Mouse (Mus musculus) heart, embryonic 13.5 days (tissue): ENCODE measurements at regions not wholly inside any gene's neighbourhood (a gene's known extent, or its start where the extent isn't known, plus 50 kb on each side); places are given as distances from the start of the nearest gene placed in this dataset.

Experiments
- ATAC-seq: fragments of 200-750 bp; cut with Nextera tagmentation; 2 replicates; pipeline ENCODE4 v1.8.0; 2017; ENCODE audit warnings: moderate TSS enrichment; ENCODE audit not compliant: insufficient number of reproducible peaks, low FRiP score, low TSS enrichment; ENCODE audit errors: extremely low read depth
- H3K27ac ChIP-seq: fragments of 300-500 bp; sonication (generic); replicated peaks from 2 replicates; pipeline ENCODE4 v1.5.1; 2015; ENCODE audit warnings: moderate library complexity, mild to moderate bottlenecking, inconsistent platforms
- H3K27me3 ChIP-seq: fragments of 300-500 bp; sonication (generic); replicated peaks from 2 replicates; pipeline ENCODE4 v1.6.1; 2015; ENCODE audit warnings: mild to moderate bottlenecking, inconsistent platforms
- H3K36me3 ChIP-seq: fragments of 300-500 bp; sonication (generic); 2 replicates; pipeline ENCODE4 v1.6.1; 2015; ENCODE audit warnings: mild to moderate bottlenecking, inconsistent platforms
- H3K4me1 ChIP-seq: fragments of 300-500 bp; sonication (generic); 2 replicates; pipeline ENCODE4 v1.6.1; 2015; ENCODE audit warnings: inconsistent platforms
- H3K4me2 ChIP-seq: fragments of 300-500 bp; sonication (generic); 2 replicates; pipeline ENCODE4 v1.6.1; 2015; ENCODE audit warnings: inconsistent platforms, mild to moderate bottlenecking, moderate library complexity
- H3K4me3 ChIP-seq: fragments of 300-500 bp; sonication (generic); 2 replicates; pipeline ENCODE4 v1.5.1; 2015; ENCODE audit warnings: moderate library complexity, mild to moderate bottlenecking, inconsistent platforms
- H3K9ac ChIP-seq: fragments of 300-500 bp; sonication (generic); 2 replicates; pipeline ENCODE4 v1.6.1; 2015; ENCODE audit warnings: inconsistent platforms, mild to moderate bottlenecking, moderate library complexity
- H3K9me3 ChIP-seq: fragments of 300-500 bp; sonication (generic); 2 replicates; pipeline ENCODE4 v1.6.1; 2016; ENCODE audit warnings: inconsistent platforms
- WGBS: fragments of 180-500 bp; shearing (Covaris S2); methylation state at CpG from one replicate; pipeline ENCODE4 v1.1.7; 2015; ENCODE audit warnings: mixed read lengths; 5-methylcytosine and 5-hydroxymethylcytosine counted together

DNA sequence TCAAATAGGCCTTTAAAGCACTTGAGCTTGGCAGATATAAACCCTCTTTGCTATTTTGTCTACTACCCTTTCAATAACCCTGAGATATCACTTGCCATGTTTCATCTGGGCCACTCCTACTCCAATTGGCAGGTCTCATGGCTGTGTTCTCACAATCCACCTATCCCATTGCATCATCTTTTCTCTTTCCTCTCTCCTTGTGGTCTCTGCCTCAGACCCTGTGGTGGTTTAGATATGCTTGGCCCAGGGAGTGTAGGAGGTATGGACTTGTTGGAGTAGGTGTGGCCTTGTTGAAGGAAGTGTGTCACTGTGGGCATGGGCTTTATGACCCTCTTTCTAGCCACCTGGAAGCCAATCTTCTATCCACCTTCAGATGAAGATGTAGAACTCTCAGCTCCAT lies 61.5 kb upstream of the Armc2 start:
- peaks cover 14% of the 10 kb centered on the region for H3K4me1 ChIP-seq

DNA sequence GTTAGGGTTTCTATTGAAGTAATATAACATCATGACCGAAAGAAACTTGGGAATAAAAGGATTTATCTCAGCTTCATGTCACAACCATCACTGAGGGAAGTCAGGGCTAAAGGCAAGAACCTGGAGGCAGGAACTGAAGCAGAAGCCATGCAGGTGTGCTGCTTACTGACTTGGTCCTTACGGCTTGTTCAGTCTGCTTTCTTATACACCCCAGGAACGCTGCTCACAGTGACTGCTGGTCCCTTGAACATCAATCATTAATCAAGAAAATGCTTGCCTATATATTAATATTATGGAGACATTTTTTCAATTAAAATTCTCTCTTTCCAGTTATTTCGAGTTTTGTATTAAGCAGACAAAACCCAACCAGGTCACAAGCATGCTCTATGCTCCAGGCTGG lies 58.5 kb upstream of the Armc2 start:
- no peak for ATAC-seq
- H3K4me2 ChIP-seq = no peak overlapping the region
- H3K9ac ChIP-seq = no peak overlapping the region
- H3K27me3 ChIP-seq = no peaks in the 10 kb centered on the region
- WGBS = 74% methylated on average over 4 of the region's 4 CpGs
- H3K4me3 ChIP-seq = no peak overlapping the region
- H3K4me1 ChIP-seq = peaks cover 15% of the 10 kb centered on the region
- no peak overlapping the region for H3K27ac ChIP-seq
- H3K36me3 ChIP-seq = no peaks in the 10 kb centered on the region
- no peaks in the 10 kb centered on the region for H3K9me3 ChIP-seq

More for the DNA sequence above, 61.5 kb upstream of the Armc2 start:
- H3K4me3 ChIP-seq = no peak overlapping the region
- no peak overlapping the region for H3K27ac ChIP-seq
- no peaks in the 10 kb centered on the region for H3K36me3 ChIP-seq
- H3K4me2 ChIP-seq = no peak overlapping the region
- ATAC-seq = no peak
- H3K27me3 ChIP-seq = no peaks in the 10 kb centered on the region
- H3K9ac ChIP-seq = no peak overlapping the region
- H3K9me3 ChIP-seq = no peaks in the 10 kb centered on the region

DNA sequence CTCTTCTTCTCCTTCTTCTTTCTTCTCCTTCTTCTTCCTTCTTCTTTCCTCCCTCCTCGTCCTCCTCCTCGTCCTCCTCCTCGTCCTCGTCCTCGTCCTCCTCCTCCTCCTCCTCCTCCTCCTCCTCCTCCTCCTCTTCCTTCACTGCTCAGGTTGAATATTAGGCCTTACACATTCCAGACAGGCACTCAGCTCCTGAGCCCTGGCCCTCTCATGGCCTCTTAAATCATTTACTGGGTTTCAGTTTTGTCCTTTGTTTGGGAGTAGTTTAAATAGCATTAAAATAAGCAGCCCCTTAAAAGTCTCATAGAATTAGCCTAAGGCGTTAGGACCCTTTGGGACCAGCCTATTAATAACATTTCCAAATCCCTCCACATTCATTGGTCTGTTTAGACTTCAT lies 57.3 kb upstream of the Armc2 start:
- peaks cover 24% of the 10 kb centered on the region for H3K4me1 ChIP-seq
- no peak overlapping the region for H3K27ac ChIP-seq
- no peak for ATAC-seq
- WGBS = 80% methylated on average over 6 of the region's 6 CpGs
- H3K36me3 ChIP-seq = no peaks in the 10 kb centered on the region
- no peak overlapping the region for H3K4me3 ChIP-seq
- no peaks in the 10 kb centered on the region for H3K27me3 ChIP-seq
- H3K9me3 ChIP-seq = no peaks in the 10 kb centered on the region
- H3K4me2 ChIP-seq = no peak overlapping the region
- no peak overlapping the region for H3K9ac ChIP-seq

DNA sequence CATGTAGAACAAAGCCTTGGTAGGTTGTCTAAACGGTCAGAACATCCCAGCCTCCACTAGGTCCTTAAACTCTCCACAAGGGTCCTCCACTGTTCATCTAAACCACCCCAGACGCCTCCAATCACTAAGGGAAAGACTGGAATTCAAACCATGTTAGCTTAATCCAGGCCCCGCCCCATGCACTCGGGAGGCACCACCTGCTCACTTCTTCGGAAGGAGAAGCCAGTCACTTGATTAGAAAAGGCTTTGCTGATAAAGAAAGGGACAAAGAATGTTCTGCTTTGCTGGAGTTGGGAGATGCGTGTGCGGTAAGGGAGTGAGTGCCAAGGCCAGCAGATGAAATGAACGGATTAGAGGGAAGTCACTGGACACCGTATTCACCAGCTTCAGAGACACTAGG lies 54.5 kb upstream of the Armc2 start:
- Histone ChIP-seq H3K27ac (no peak overlapping the region), H3K9me3 (no peaks in the 10 kb centered on the region), H3K36me3 (no peaks in the 10 kb centered on the region), H3K4me1 (peaks cover 24% of the 10 kb centered on the region), H3K4me2 (peak overlapping the region; percentile 57), H3K9ac (0 out of 2 replicates have a peak overlapping the region, but pooled peaks have one; percentile 19), H3K27me3 (0 out of 2 replicates have a peak, but pooled peaks cover 6% of the 10 kb centered on the region), H3K4me3 (peak overlapping the region; percentile 12; the same call in 1 of the 2 replicates)
- WGBS = 10% methylated on average over 9 of the region's 9 CpGs
- no peak for ATAC-seq

DNA sequence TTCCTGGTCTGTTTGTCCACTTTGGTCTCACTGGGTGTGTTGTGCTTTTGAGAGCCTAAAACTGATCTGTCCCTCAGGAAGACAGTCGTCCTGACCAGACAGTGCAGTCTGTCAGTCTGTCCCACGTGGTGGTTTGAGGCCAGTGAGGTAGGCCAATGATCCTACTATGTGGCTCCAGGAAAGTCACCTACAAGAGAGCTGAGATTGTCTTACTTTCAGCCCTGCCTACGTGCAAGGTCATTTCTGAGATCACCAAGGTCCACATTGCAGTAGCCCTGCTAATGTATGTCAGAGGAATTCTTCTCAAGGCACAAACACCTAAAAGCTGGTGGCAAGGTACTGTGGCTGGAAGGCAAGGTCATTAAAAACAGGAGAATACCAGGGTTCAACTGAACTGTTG lies 53.9 kb upstream of the Armc2 start:
- Histone ChIP-seq H3K27ac (no peak overlapping the region), H3K9ac (no peak overlapping the region), H3K4me3 (no peak overlapping the region), H3K27me3 (0 out of 2 replicates have a peak, but pooled peaks cover 6% of the 10 kb centered on the region), H3K9me3 (no peaks in the 10 kb centered on the region), H3K4me1 (peaks cover 24% of the 10 kb centered on the region), H3K4me2 (no peak overlapping the region), H3K36me3 (no peaks in the 10 kb centered on the region)
- WGBS = 27% methylated on average over 3 of the region's 3 CpGs
- no peak for ATAC-seq

DNA sequence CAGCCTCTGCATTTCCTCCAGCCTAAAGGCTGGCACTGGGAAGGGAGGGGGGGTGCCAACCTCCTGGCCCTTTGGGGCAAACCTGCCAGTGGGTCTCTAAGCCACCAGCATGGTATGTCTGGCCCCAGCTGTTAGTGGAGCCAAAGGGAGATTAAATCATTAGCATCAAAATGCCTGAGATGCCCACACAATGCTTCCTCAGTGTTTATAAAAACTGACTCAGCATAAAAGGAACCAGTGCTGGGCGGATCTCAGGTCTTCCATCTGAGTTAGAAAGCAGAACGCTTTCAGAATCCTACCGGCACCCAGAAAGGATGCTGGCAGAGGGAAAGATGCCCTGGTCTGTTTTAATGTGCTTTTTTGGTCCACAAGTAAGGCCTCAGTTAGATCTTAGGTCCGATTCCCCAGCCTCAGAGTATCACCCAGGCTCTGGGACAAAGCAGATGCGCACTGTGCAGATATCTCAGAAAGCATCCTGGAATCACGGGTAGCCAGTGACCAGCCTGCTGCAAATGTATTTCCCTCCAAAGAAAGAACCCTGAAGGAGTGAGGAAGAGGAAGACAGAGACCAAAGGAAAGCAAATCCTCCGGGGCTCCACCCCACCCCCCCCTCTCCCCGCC lies 53.3 kb upstream of the Armc2 start:
- H3K27ac ChIP-seq = no peak overlapping the region
- 44% methylated on average over 8 of the region's 8 CpGs for WGBS
- H3K9me3 ChIP-seq = no peaks in the 10 kb centered on the region
- no peak overlapping the region for H3K4me3 ChIP-seq
- no peaks in the 10 kb centered on the region for H3K36me3 ChIP-seq
- H3K9ac ChIP-seq = no peak overlapping the region
- no peak for ATAC-seq
- H3K4me1 ChIP-seq = peaks cover 24% of the 10 kb centered on the region
- no peak overlapping the region for H3K4me2 ChIP-seq
- 0 out of 2 replicates have a peak, but pooled peaks cover 6% of the 10 kb centered on the region for H3K27me3 ChIP-seq

DNA sequence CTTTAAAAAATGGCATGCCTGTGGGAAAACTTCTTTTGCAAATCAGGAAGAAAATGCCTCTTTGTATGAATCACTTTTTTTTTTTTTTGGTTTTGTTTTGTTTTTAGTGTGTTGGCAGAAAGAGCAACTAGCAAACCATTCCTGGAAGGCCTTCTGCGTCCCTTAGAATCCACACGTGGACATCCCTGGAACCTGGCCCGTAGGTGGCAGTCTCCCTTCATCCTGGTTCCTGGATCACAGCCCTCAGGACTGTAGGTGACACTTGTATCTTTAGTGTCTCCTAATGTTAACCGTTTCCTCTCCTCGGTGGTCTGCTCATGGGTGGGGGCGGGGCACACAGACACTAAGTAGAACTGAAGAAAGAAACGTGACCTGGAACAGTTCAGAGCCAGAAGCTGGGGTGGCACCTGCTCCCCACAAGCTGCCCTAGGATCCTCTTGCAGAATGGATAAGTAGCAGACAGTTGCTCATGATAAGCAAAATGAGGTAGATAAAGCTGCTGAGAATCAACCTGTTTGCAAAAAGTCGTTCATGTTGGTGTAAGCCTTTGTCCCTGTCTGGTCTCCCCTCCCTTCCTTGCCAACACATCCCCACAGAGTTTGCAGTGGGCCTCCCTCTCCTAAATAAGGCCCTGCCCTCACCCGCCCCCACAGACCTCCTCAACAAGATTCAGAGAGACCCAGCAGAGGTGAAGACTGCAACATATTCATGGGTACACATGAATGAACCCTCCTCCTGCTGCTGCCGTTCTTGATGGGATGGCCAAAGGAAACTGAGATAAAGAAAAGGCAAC lies 52.6 kb upstream of the Armc2 start:
- no peak for ATAC-seq
- Histone ChIP-seq H3K4me1 (peaks cover 24% of the 10 kb centered on the region), H3K4me3 (no peak overlapping the region), H3K9me3 (no peaks in the 10 kb centered on the region), H3K9ac (no peak overlapping the region), H3K27ac (no peak overlapping the region), H3K36me3 (no peaks in the 10 kb centered on the region), H3K27me3 (0 out of 2 replicates have a peak, but pooled peaks cover 6% of the 10 kb centered on the region), H3K4me2 (no peak overlapping the region)
- WGBS = 16% methylated on average over 10 of the region's 10 CpGs

DNA sequence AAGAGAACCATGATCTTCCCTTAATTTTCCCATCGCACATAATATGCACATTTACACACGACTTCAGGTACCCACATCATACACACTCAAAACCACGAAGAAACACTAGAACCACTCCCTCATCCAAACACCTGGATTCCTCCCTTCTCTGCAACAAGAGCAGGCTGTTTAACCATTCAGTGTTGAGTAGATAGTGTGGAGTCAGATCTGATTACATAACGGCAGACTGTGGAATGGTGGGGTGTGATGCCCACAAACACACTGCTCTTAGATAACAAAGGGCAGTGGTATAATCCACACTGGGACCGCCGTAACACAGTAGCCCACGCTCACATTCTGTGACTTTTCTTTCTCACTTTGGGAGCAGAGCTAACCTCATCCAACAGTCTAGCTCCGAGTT lies 51.5 kb upstream of the Armc2 start:
- H3K9ac ChIP-seq = no peak overlapping the region
- no peak overlapping the region for H3K27ac ChIP-seq
- H3K36me3 ChIP-seq = no peaks in the 10 kb centered on the region
- no peaks in the 10 kb centered on the region for H3K9me3 ChIP-seq
- H3K4me2 ChIP-seq = no peak overlapping the region
- H3K4me3 ChIP-seq = no peak overlapping the region
- 0 out of 2 replicates have a peak, but pooled peaks cover 6% of the 10 kb centered on the region for H3K27me3 ChIP-seq
- WGBS = 81% methylated on average over 8 of the region's 8 CpGs
- peaks cover 24% of the 10 kb centered on the region for H3K4me1 ChIP-seq
- ATAC-seq = no peak

DNA sequence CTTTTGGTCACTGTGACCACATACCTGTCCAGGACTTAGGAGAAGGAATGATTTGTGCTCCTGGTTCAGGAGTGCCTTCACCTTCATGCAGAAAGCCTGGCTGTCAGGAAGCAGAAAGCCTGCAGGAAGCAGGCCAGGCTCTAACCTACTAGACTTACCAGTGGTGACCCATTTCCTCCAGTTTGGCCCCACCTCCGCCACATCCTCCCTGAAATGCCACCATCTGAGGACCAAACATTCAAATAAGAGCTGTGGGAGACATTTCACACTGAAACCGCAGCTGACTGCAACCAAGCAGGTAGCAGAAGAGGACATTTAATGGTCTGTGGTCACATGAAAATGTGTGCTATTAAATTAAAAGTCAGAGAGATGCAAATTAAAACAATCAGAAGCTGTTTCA lies 50.3 kb upstream of the Armc2 start:
- no peaks in the 10 kb centered on the region for H3K36me3 ChIP-seq
- ATAC-seq = no peak
- no peak overlapping the region for H3K4me2 ChIP-seq
- H3K27me3 ChIP-seq = 0 out of 2 replicates have a peak, but pooled peaks cover 6% of the 10 kb centered on the region
- no peak overlapping the region for H3K9ac ChIP-seq
- no peak overlapping the region for H3K27ac ChIP-seq
- 73% methylated on average over 2 of the region's 2 CpGs for WGBS
- peaks cover 24% of the 10 kb centered on the region for H3K4me1 ChIP-seq
- H3K4me3 ChIP-seq = no peak overlapping the region
- no peaks in the 10 kb centered on the region for H3K9me3 ChIP-seq
